Mouse (Mus musculus) liver, embryonic 14.5 days (tissue): ENCODE results near the gene Lenep.

Experiments
- CTCF ChIP-seq: IDR thresholded peaks from 2 replicates; pipeline ENCODE4 v1.5.1; 2016; ENCODE audit warnings: antibody characterized with exemption, low read depth, control low read depth
- EP300 ChIP-seq: IDR thresholded peaks from 2 replicates; pipeline ENCODE4 v1.6.1; 2016; ENCODE audit warnings: antibody characterized with exemption, low read depth

DNA sequence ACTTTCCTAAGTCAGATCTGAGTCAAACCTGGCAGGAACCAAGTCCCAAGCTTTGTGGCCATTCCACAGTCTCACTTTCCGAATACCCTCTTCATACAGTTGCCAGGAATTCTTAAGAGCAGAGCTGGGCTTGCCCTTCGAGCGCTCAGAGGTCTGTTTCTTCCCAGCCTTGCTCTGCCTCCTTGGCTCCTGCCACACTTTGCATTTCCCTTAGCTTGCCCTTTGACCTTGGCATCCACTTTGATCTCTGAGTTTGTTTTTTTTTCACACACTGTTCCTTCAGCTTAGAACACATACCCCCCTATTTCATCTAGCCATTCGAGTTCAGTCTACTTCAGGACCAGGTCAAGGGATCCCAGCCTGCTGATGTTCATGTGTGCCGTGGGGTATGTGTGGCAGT is 51.3 kb downstream of the Lenep start:
- no peak for TF ChIP-seq CTCF
- TF ChIP-seq EP300, result no peak
